ENCODE assay signal across 9 mouse cellular contexts in genomic region chr19:38973666-38974065, GRCm38 (mm10). TPM values are rescaled to one million over a fixed set of nuclear protein-coding genes. Genes with fewer than 3 reads are reported as not detected.
DNase-seq lines count a peak whose midpoint lies in the region; ATAC-seq and TF ChIP-seq lines count a peak whose summit lies in the region.
"Had no signal": no experiment of that assay in that cellular context is flagged by ENCODE, and none has a peak within 500 bp of the region (broad histone marks: within the 10 kb centered on the region; RNA-seq: fewer than 3 reads in every experiment).

No protein-coding gene starts in this region.

- no peaks in the 10 kb centered on the region for H3K27me3 ChIP-seq in midbrain, embryonic 12.5 days
- H3K27me3 ChIP-seq in midbrain, embryonic 15.5 days (replicated peaks) = no peaks in the 10 kb centered on the region

- H3K27ac ChIP-seq in midbrain, embryonic 12.5 days (replicated peaks) = no peak overlapping the region
- H3K27ac ChIP-seq in midbrain, embryonic 15.5 days = no peak overlapping the region

- H3K4me2 ChIP-seq in midbrain, embryonic 12.5 days (replicated peaks) = no peak overlapping the region
- no peak overlapping the region for H3K4me2 ChIP-seq in midbrain, embryonic 15.5 days

- H3K9ac ChIP-seq in midbrain, embryonic 12.5 days (replicated peaks) = no peak overlapping the region
- H3K9ac ChIP-seq in midbrain, embryonic 15.5 days = no peak overlapping the region

- H3K9me3 ChIP-seq in midbrain, embryonic 12.5 days = no peaks in the 10 kb centered on the region
- H3K9me3 ChIP-seq in midbrain, embryonic 15.5 days = no peaks in the 10 kb centered on the region

- H3K4me1 ChIP-seq in midbrain, embryonic 12.5 days = no peaks in the 10 kb centered on the region
- H3K4me1 ChIP-seq in midbrain, embryonic 15.5 days = no peaks in the 10 kb centered on the region

- ATAC-seq in midbrain, embryonic 12.5 days (ENCODE audit: low FRiP score, low read depth) = peak; percentile 34; the same call in 1 of the 2 replicates
- no peak for ATAC-seq in midbrain, embryonic 15.5 days (replicated peaks)

- DNase-seq in heart, postnatal 4 days = peak; percentile 7
- no peak for DNase-seq in heart, adult 8-10 months (ENCODE audit: low spot score)
- DNase-seq in brain, embryonic 14.5 days (ENCODE audit: low read depth) = peak; percentile 4
- DNase-seq in telencephalon, adult 2 months (ENCODE audit: low read depth, low spot score) = peak; percentile 6
- DNase-seq in c-Kit-positive CD71-positive TER-119-positive erythroid progenitor cells, embryonic 14.5 days (ENCODE audit: low spot score) = no peak
- no peak for DNase-seq in spleen, adult 12 weeks (ENCODE audit: low spot score)
- DNase-seq: heart, adult 18-20 months had no signal

- TF ChIP-seq CTCF in brain, embryonic 14.5 days (IDR thresholded peaks at IDR 0.05; ENCODE audit: borderline replicate concordance, extremely low read depth, insufficient read depth, insufficient read length) = no peak

- H3K4me3 ChIP-seq in midbrain, embryonic 12.5 days = no peak overlapping the region
- no peak overlapping the region for H3K4me3 ChIP-seq in midbrain, embryonic 15.5 days

- no peak for TF ChIP-seq POLR2A in brain, embryonic 14.5 days (IDR thresholded peaks at IDR 0.05; ENCODE audit: borderline replicate concordance, extremely low read depth, insufficient read depth, insufficient read length, poor library complexity, severe bottlenecking)

- H3K36me3 ChIP-seq in midbrain, embryonic 12.5 days = peaks cover 21% of the 10 kb centered on the region; the same call in 1 of the 2 replicates
- H3K36me3 ChIP-seq in midbrain, embryonic 15.5 days (replicated peaks) = no peaks in the 10 kb centered on the region

- 66% methylated on average over 7 of the region's 7 CpGs for WGBS in midbrain, embryonic 12.5 days
- WGBS in midbrain, embryonic 15.5 days = 51% methylated on average over 7 of the region's 7 CpGs

RNA-seq across cellular contexts. Expression of gene Cyp2c55, which starts 33.2 kb away (rescaled TPM):
- not detected for total RNA-seq in heart, postnatal 4 days (2021)
- total RNA-seq in heart, adult 8-10 months (2022) = not detected
- not detected in 2 replicates for polyA plus RNA-seq in midbrain, embryonic 12.5 days (2016; fragmentation: Nextera tagmentation; extraction: Ambion mirVana)
- not detected in 2 replicates for polyA plus RNA-seq in midbrain, embryonic 15.5 days (2015; fragmentation: Nextera tagmentation; extraction: Ambion mirVana)
- 0.08 and 0.14 TPM in 2 replicates for polyA plus RNA-seq in brain, embryonic 14.5 days (2012; rRNA removed)

RNA-seq across cellular contexts. Expression of gene Hells, which starts 43.0 kb away (rescaled TPM):
- total RNA-seq in heart, postnatal 4 days (2021) = 10 to 100 TPM; 23.0 to 25.2 TPM
- under 1 TPM; 0.37 to 0.92 (median 0.75) TPM for total RNA-seq in heart, adult 8-10 months (2022)
- 57.5 and 61.0 TPM in 2 replicates for polyA plus RNA-seq in midbrain, embryonic 12.5 days (2016; fragmentation: Nextera tagmentation; extraction: Ambion mirVana)
- polyA plus RNA-seq in midbrain, embryonic 15.5 days (2015; fragmentation: Nextera tagmentation; extraction: Ambion mirVana) = 6.1 and 9.4 TPM in 2 replicates
- 11.2 and 18.0 TPM in 2 replicates for polyA plus RNA-seq in brain, embryonic 14.5 days (2012; rRNA removed)

Comparison
In these comparisons a context has a peak if more than half of its experiments do, and no peak if none do; other contexts are left out.
1. DNase-seq: peak in heart, postnatal 4 days (single experiment), brain, embryonic 14.5 days (single experiment) and telencephalon, adult 2 months (single experiment); none in heart, adult 8-10 months (single experiment), c-Kit-positive CD71-positive TER-119-positive erythroid progenitor cells, embryonic 14.5 days (single experiment) and spleen, adult 12 weeks (single experiment).